In the genomic region with DNA sequence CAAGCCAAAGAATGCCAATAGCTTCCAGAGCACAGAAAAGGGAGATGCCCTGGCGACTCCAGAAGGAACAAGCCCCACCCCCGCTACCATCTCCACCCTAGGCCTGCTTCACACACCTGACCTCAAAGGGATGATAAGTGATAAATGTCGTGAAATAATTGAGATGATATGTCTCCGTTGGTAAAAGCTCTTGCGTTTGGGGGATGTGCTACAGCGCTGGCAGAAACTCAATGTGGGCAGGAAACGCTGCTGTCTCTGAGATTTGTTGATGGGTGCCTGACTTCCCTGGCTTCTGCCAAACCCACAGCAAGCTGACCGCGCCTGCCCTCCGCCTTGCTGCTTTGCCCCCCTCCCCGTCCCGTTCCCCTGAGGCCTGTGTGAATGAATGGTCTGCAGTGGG, we compare ENCODE assay signal across 8 mouse cellular contexts. TPM values are rescaled to one million over a fixed set of nuclear protein-coding genes. Genes with fewer than 3 reads are reported as not detected.
DNase-seq lines count a peak whose midpoint lies in the region; ATAC-seq and TF ChIP-seq lines count a peak whose summit lies in the region.
"Had no signal": no experiment of that assay in that cellular context is flagged by ENCODE, and none has a peak within 500 bp of the region (broad histone marks: within the 10 kb centered on the region; RNA-seq: fewer than 3 reads in every experiment).

No protein-coding gene starts in this region.

- TF ChIP-seq CTCF in spleen, adult 2 months (IDR thresholded peaks at IDR 0.05; ENCODE audit: extremely low read depth, insufficient read depth, insufficient read length, insufficient replicate concordance), result no peak
- TF ChIP-seq CTCF in embryonic fibroblast, embryonic 13.5 days (IDR thresholded peaks at IDR 0.05; ENCODE audit: borderline replicate concordance, insufficient read depth, low read length), result no peak

- ATAC-seq in forebrain, embryonic 11.5 days (replicated peaks; ENCODE audit: low FRiP score), result no peak

- H3K27ac ChIP-seq in spleen, adult 2 months (ENCODE audit: insufficient read depth, low read length), result peak overlapping the region; percentile 52
- 0 out of 2 replicates have a peak overlapping the region, but pooled peaks have one; percentile 14 for H3K27ac ChIP-seq in embryonic fibroblast, embryonic 13.5 days (ENCODE audit: insufficient read depth, low read length)
- H3K27ac ChIP-seq in forebrain, embryonic 11.5 days (ENCODE audit: low read depth, low read length), result no peak overlapping the region
- H3K27ac ChIP-seq: midbrain, embryonic 12.5 days had no signal

- no peak overlapping the region for H3K4me3 ChIP-seq in spleen, adult 2 months (ENCODE audit: extremely low read depth, insufficient read depth, insufficient read length)
- H3K4me3 ChIP-seq in embryonic fibroblast, embryonic 13.5 days (ENCODE audit: insufficient read depth, low read length), result no peak overlapping the region
- H3K4me3 ChIP-seq in forebrain, embryonic 11.5 days (ENCODE audit: low read depth, low read length), result no peak overlapping the region
- H3K4me3 ChIP-seq: midbrain, embryonic 12.5 days had no signal

- 13% methylated on average over 12 of the region's 12 CpGs for WGBS in spleen, adult 2 months
- WGBS in forebrain, embryonic 11.5 days, result 70% methylated on average over 12 of the region's 12 CpGs

- H3K27me3 ChIP-seq in spleen, adult 2 months (ENCODE audit: control insufficient read depth, insufficient read depth, low read length), result no peaks in the 10 kb centered on the region
- no peaks in the 10 kb centered on the region for H3K27me3 ChIP-seq in forebrain, embryonic 11.5 days (ENCODE audit: control insufficient read depth, insufficient read depth, low read length)

- peak in 1 of 2 experiments; percentile 28 for DNase-seq in spleen, adult 2 months (ENCODE audit: low read depth in 1 of 2, low spot score in 2 of 2)
- no peak for DNase-seq in spleen, postnatal 4 days (ENCODE audit: low spot score in 2 of 2)
- peak; percentile 79 for DNase-seq in kidney, postnatal 10 days
- DNase-seq in thymus, postnatal 4 days, result peak; percentile 58
- DNase-seq in forebrain, embryonic 11.5 days (ENCODE audit: low spot score), result no peak
- DNase-seq in frontal cortex, postnatal 36 days (ENCODE audit: low spot score in 2 of 2), result no peak

- TF ChIP-seq POLR2A in spleen, adult 2 months (IDR thresholded peaks at IDR 0.05; ENCODE audit: low read depth, low read length), result no peak
- TF ChIP-seq POLR2A in embryonic fibroblast, embryonic 13.5 days (IDR thresholded peaks at IDR 0.05; ENCODE audit: low read depth, low read length), result no peak

- H3K9ac ChIP-seq in forebrain, embryonic 11.5 days (ENCODE audit: low read length), result no peak overlapping the region
- H3K9ac ChIP-seq: midbrain, embryonic 12.5 days had no signal

- H3K9me3 ChIP-seq in forebrain, embryonic 11.5 days (ENCODE audit: control insufficient read depth, low read length), result no peaks in the 10 kb centered on the region
- H3K9me3 ChIP-seq: midbrain, embryonic 12.5 days had no signal

- H3K4me1 ChIP-seq in spleen, adult 2 months (ENCODE audit: control insufficient read depth, insufficient read depth, insufficient read length), result peaks cover 22% of the 10 kb centered on the region
- H3K4me1 ChIP-seq in embryonic fibroblast, embryonic 13.5 days (ENCODE audit: control insufficient read depth, insufficient read depth, low read length), result peaks cover 34% of the 10 kb centered on the region
- H3K4me1 ChIP-seq in forebrain, embryonic 11.5 days (replicated peaks; ENCODE audit: control insufficient read depth, insufficient read depth, low read length), result peaks cover 8% of the 10 kb centered on the region

- peaks cover 37% of the 10 kb centered on the region for H3K36me3 ChIP-seq in spleen, adult 2 months (ENCODE audit: control insufficient read depth, insufficient read depth, low read length)
- H3K36me3 ChIP-seq in forebrain, embryonic 11.5 days (ENCODE audit: control insufficient read depth, insufficient read depth, low read length), result no peaks in the 10 kb centered on the region

- H3K4me2 ChIP-seq in forebrain, embryonic 11.5 days (ENCODE audit: low read depth, low read length, severe bottlenecking), result no peak overlapping the region
- H3K4me2 ChIP-seq: midbrain, embryonic 12.5 days had no signal

RNA-seq across cellular contexts. Expression of gene Ifngr2, which starts 6.8 kb away (rescaled TPM):
- polyA plus RNA-seq in spleen, adult 2 months (2012; rRNA removed), result 18.7 and 36.7 TPM in 2 replicates
- polyA plus RNA-seq in embryonic fibroblast, embryonic 13.5 days (2011; ENCODE audit: insufficient read length, low read depth, missing spikeins), result 85.7 and 104 TPM in 2 replicates
- polyA plus RNA-seq in forebrain, embryonic 11.5 days (2014; fragmentation: Nextera tagmentation; extraction: Ambion mirVana), result 28.8 and 31.6 TPM in 2 replicates

RNA-seq across cellular contexts. Expression of gene Tmem50b, which starts 44.0 kb away (rescaled TPM):
- 19.6 and 21.2 TPM in 2 replicates for polyA plus RNA-seq in spleen, adult 2 months (2012; rRNA removed)
- 25.4 and 27.7 TPM in 2 replicates for polyA plus RNA-seq in embryonic fibroblast, embryonic 13.5 days (2011; ENCODE audit: insufficient read length, low read depth, missing spikeins)
- 36.4 and 42.4 TPM in 2 replicates for polyA plus RNA-seq in forebrain, embryonic 11.5 days (2014; fragmentation: Nextera tagmentation; extraction: Ambion mirVana)

Comparison
In these comparisons a context has a peak if more than half of its experiments do, and no peak if none do; other contexts are left out.
1. DNase-seq: peak in kidney, postnatal 10 days (single experiment) and thymus, postnatal 4 days (single experiment); none in spleen, postnatal 4 days (0 of 2), forebrain, embryonic 11.5 days (single experiment) and frontal cortex, postnatal 36 days (0 of 2).